Comparison of ENCODE assay signal across 8 mouse cellular contexts in genomic region chr10:21883587-21883986, GRCm38 (mm10). TPM values are rescaled to one million over a fixed set of nuclear protein-coding genes. Genes with fewer than 3 reads are reported as not detected.
DNase-seq lines count a peak whose midpoint lies in the region; ATAC-seq and TF ChIP-seq lines count a peak whose summit lies in the region.

No protein-coding gene starts in this region.

- H3K9ac ChIP-seq in embryonic facial prominence, embryonic 14.5 days (ENCODE audit: low read depth, low read length), result peak overlapping the region; percentile 32; the same call in 1 of the 2 replicates
- H3K9ac ChIP-seq in midbrain, postnatal 0 days (replicated peaks; ENCODE audit: low read length, poor library complexity, severe bottlenecking), result peak overlapping the region; percentile 79

- intact Hi-C loops in gastrocnemius, adult 2 months (cut with DNase I), result no loop called here

- peaks cover 12% of the 10 kb centered on the region for H3K4me1 ChIP-seq in embryonic facial prominence, embryonic 14.5 days (ENCODE audit: control insufficient read depth, insufficient read depth, low read length)
- H3K4me1 ChIP-seq in midbrain, postnatal 0 days (ENCODE audit: insufficient read depth, low read length), result no peaks in the 10 kb centered on the region

- H3K36me3 ChIP-seq in embryonic facial prominence, embryonic 14.5 days (ENCODE audit: control insufficient read depth, insufficient read depth, low read length), result no peaks in the 10 kb centered on the region
- H3K36me3 ChIP-seq in midbrain, postnatal 0 days (ENCODE audit: insufficient read depth, low read length), result no peaks in the 10 kb centered on the region

- no peaks in the 10 kb centered on the region for H3K27me3 ChIP-seq in embryonic facial prominence, embryonic 14.5 days (replicated peaks; ENCODE audit: control insufficient read depth, insufficient read depth, low read length)
- no peaks in the 10 kb centered on the region for H3K27me3 ChIP-seq in midbrain, postnatal 0 days (ENCODE audit: insufficient read depth, low read length)

- H3K4me2 ChIP-seq in embryonic facial prominence, embryonic 14.5 days (ENCODE audit: low read depth, low read length), result peak overlapping the region; percentile 78
- peak overlapping the region; percentile 71 for H3K4me2 ChIP-seq in midbrain, postnatal 0 days (ENCODE audit: low read depth, low read length, poor library complexity, severe bottlenecking)

- ATAC-seq in embryonic facial prominence, embryonic 14.5 days (ENCODE audit: low read depth), result peak; percentile 27; the same call in 1 of the 2 replicates
- peak; percentile 17; the same call in 1 of the 2 replicates for ATAC-seq in midbrain, postnatal 0 days (ENCODE audit: low FRiP score)

- peak; percentile 21 for DNase-seq in gastrocnemius, adult 2 months
- no peak for DNase-seq in gastrocnemius, postnatal 10 days
- DNase-seq in MN1 (ENCODE audit: low spot score), result peak; percentile 35
- DNase-seq in embryonic facial prominence, embryonic 14.5 days (ENCODE audit: low spot score), result peak; percentile 51
- DNase-seq in kidney, postnatal 10 days, result peak; percentile 53
- peak; percentile 56 for DNase-seq in midbrain, postnatal 0 days (ENCODE audit: low spot score)
- no peak for DNase-seq in natural killer cell, adult 2 months (ENCODE audit: low spot score in 2 of 2)
- DNase-seq in thymus, postnatal 14 days, result no peak

- TF ChIP-seq CTCF in gastrocnemius, adult 2 months (IDR thresholded peaks at IDR 0.05), result no peak
- TF ChIP-seq CTCF in midbrain, postnatal 0 days (IDR thresholded peaks at IDR 0.05), result no peak

- 6% methylated on average over 12 of the region's 12 CpGs for WGBS in embryonic facial prominence, embryonic 14.5 days
- 3% methylated on average over 12 of the region's 12 CpGs for WGBS in midbrain, postnatal 0 days

- no peaks in the 10 kb centered on the region for H3K9me3 ChIP-seq in embryonic facial prominence, embryonic 14.5 days (ENCODE audit: control insufficient read depth, low read length)
- no peaks in the 10 kb centered on the region for H3K9me3 ChIP-seq in midbrain, postnatal 0 days (ENCODE audit: low read length)

- H3K27ac ChIP-seq in gastrocnemius, adult 2 months, result no peak overlapping the region
- H3K27ac ChIP-seq in embryonic facial prominence, embryonic 14.5 days (replicated peaks; ENCODE audit: low read depth, low read length), result no peak overlapping the region
- peak overlapping the region; percentile 93 for H3K27ac ChIP-seq in midbrain, postnatal 0 days (ENCODE audit: low read depth, low read length)

- H3K4me3 ChIP-seq in gastrocnemius, adult 2 months, result peak overlapping the region; percentile 19; the same call in 1 of the 2 replicates
- peak overlapping the region; percentile 49 for H3K4me3 ChIP-seq in embryonic facial prominence, embryonic 14.5 days (ENCODE audit: low read depth, low read length)
- H3K4me3 ChIP-seq in midbrain, postnatal 0 days (ENCODE audit: low read depth, low read length), result peak overlapping the region; percentile 55

RNA-seq across cellular contexts. Expression of gene Sgk1, which starts 1.6 kb away (rescaled TPM):
- 100 to 1,000 TPM; 208 to 210 TPM for total RNA-seq in gastrocnemius, adult 2 months (2021)
- 100 to 1,000 TPM in 1 of 2 experiments, 10 to 100 TPM in 1; 87.2 to 233 TPM for total RNA-seq in gastrocnemius, postnatal 10 days (2021)
- polyA plus RNA-seq in embryonic facial prominence, embryonic 14.5 days (2014; fragmentation: Nextera tagmentation; extraction: Ambion mirVana), result 31.5 and 33.8 TPM in 2 replicates
- 65.4 and 92.2 TPM in 2 replicates for total RNA-seq in midbrain, postnatal 0 days (2014; rRNA removed)
- polyA plus RNA-seq in midbrain, postnatal 0 days (2015; fragmentation: Nextera tagmentation; extraction: Ambion mirVana), result 46.6 and 48.9 TPM in 2 replicates

Comparison
In these comparisons a context has a peak if more than half of its experiments do, and no peak if none do; other contexts are left out.
1. DNase-seq: peak in gastrocnemius, adult 2 months (single experiment), MN1 (single experiment), embryonic facial prominence, embryonic 14.5 days (single experiment), kidney, postnatal 10 days (single experiment) and midbrain, postnatal 0 days (single experiment); none in gastrocnemius, postnatal 10 days (single experiment), natural killer cell, adult 2 months (0 of 2) and thymus, postnatal 14 days (single experiment).
2. Peak in every context shown above with its lines, with median percentiles within 50 percentile points of each other: H3K4me3 ChIP-seq.